Mouse (Mus musculus): ENCODE measurements around the gene Arfip1. TPM values are rescaled to one million over a fixed set of nuclear protein-coding genes. Genes with fewer than 3 reads are reported as not detected.
"Not testable (repeated sequence)": the region's sequence is repeated elsewhere in the genome, so short reads cannot be mapped to it uniquely, and the experiment has no call there.

Gene Arfip1
- polyA plus RNA-seq, 1 experiment from 2014 or later = 22.5 TPM

GRCm38 (mm10) chr3:84568540-84568939 is 13.9 kb downstream of the Arfip1 start:
- H3K27ac ChIP-seq (replicated peaks) = no peak overlapping the region
- H3K4me3 ChIP-seq = no peak overlapping the region
- H3K27me3 ChIP-seq = no peaks in the 10 kb centered on the region
- WGBS = 92% methylated on average over 6 of the region's 6 CpGs
- H3K4me1 ChIP-seq (replicated peaks) = no peaks in the 10 kb centered on the region
- no peak overlapping the region for H3K9ac ChIP-seq
- no peaks in the 10 kb centered on the region for H3K9me3 ChIP-seq
- ATAC-seq (ENCODE audit: low FRiP score, low read depth) = no peak
- H3K4me2 ChIP-seq = no peak overlapping the region
- H3K36me3 ChIP-seq = no peaks in the 10 kb centered on the region

GRCm38 (mm10) chr3:84563415-84563814 is 19.0 kb downstream of the Arfip1 start:
- H3K27ac ChIP-seq (replicated peaks) = no peak overlapping the region
- H3K4me1 ChIP-seq (replicated peaks) = no peaks in the 10 kb centered on the region
- 93% methylated on average over 4 of the region's 4 CpGs for WGBS
- H3K27me3 ChIP-seq = no peaks in the 10 kb centered on the region
- H3K4me2 ChIP-seq = no peak overlapping the region
- no peak overlapping the region for H3K9ac ChIP-seq
- H3K36me3 ChIP-seq = no peaks in the 10 kb centered on the region
- H3K4me3 ChIP-seq = no peak overlapping the region
- H3K9me3 ChIP-seq = no peaks in the 10 kb centered on the region
- no peak for ATAC-seq (ENCODE audit: low FRiP score, low read depth)

- not testable (repeated sequence) for H3K4me1 ChIP-seq (replicated peaks); H3K27ac ChIP-seq (replicated peaks); H3K36me3 ChIP-seq; H3K4me3 ChIP-seq; H3K9ac ChIP-seq; H3K9me3 ChIP-seq; H3K27me3 ChIP-seq; H3K4me2 ChIP-seq; ATAC-seq (ENCODE audit: low FRiP score, low read depth)
- 100% methylated on average over 2 of the region's 2 CpGs for WGBS
Measured at GRCm38 (mm10) chr3:84562911-84563310, 19.5 kb downstream of the Arfip1 start.

- 93% methylated on average over 3 of the region's 3 CpGs for WGBS
- H3K4me1 ChIP-seq (replicated peaks) = no peaks in the 10 kb centered on the region
- no peak overlapping the region for H3K4me2 ChIP-seq
- no peaks in the 10 kb centered on the region for H3K36me3 ChIP-seq
- no peak overlapping the region for H3K4me3 ChIP-seq
- no peaks in the 10 kb centered on the region for H3K9me3 ChIP-seq
- H3K27me3 ChIP-seq = no peaks in the 10 kb centered on the region
- no peak for ATAC-seq (ENCODE audit: low FRiP score, low read depth)
- no peak overlapping the region for H3K9ac ChIP-seq
- no peak overlapping the region for H3K27ac ChIP-seq (replicated peaks)
Measured at GRCm38 (mm10) chr3:84558301-84558700, 24.1 kb downstream of the Arfip1 start.

- H3K4me2 ChIP-seq = no peak overlapping the region
- no peak overlapping the region for H3K9ac ChIP-seq
- H3K4me3 ChIP-seq = no peak overlapping the region
- H3K36me3 ChIP-seq = no peaks in the 10 kb centered on the region
- no peaks in the 10 kb centered on the region for H3K27me3 ChIP-seq
- no peaks in the 10 kb centered on the region for H3K9me3 ChIP-seq
- ATAC-seq (ENCODE audit: low FRiP score, low read depth) = no peak
- WGBS = 89% methylated on average over 3 of the region's 3 CpGs
- no peaks in the 10 kb centered on the region for H3K4me1 ChIP-seq (replicated peaks)
- no peak overlapping the region for H3K27ac ChIP-seq (replicated peaks)
Measured at GRCm38 (mm10) chr3:84555780-84556179, 26.6 kb downstream of the Arfip1 start.

- Histone ChIP-seq H3K4me3 (no peak overlapping the region), H3K4me1 (replicated peaks) (no peaks in the 10 kb centered on the region), H3K27me3 (no peaks in the 10 kb centered on the region), H3K9me3 (no peaks in the 10 kb centered on the region), H3K27ac (replicated peaks) (no peak overlapping the region), H3K36me3 (no peaks in the 10 kb centered on the region), H3K4me2 (no peak overlapping the region), H3K9ac (no peak overlapping the region)
- no peak for ATAC-seq (ENCODE audit: low FRiP score, low read depth)
- 81% methylated on average over 8 of the region's 8 CpGs for WGBS
Measured at GRCm38 (mm10) chr3:84547177-84547576, 35.2 kb downstream of the Arfip1 start.

- H3K4me2 ChIP-seq; H3K36me3 ChIP-seq; H3K9me3 ChIP-seq; H3K27ac ChIP-seq (replicated peaks); ATAC-seq (ENCODE audit: low FRiP score, low read depth); H3K4me3 ChIP-seq; H3K4me1 ChIP-seq (replicated peaks); H3K27me3 ChIP-seq; H3K9ac ChIP-seq: not testable (repeated sequence)
- 20% methylated on average over 3 of the region's 3 CpGs for WGBS
Measured at GRCm38 (mm10) chr3:84542450-84542849, 40.0 kb downstream of the Arfip1 start.

GRCm38 (mm10) chr3:84541881-84542280 is 40.5 kb downstream of the Arfip1 start:
- Histone ChIP-seq H3K27ac (replicated peaks) (no peak overlapping the region), H3K9ac (no peak overlapping the region), H3K4me3 (no peak overlapping the region), H3K27me3 (no peaks in the 10 kb centered on the region), H3K9me3 (no peaks in the 10 kb centered on the region), H3K36me3 (no peaks in the 10 kb centered on the region), H3K4me1 (replicated peaks) (no peaks in the 10 kb centered on the region), H3K4me2 (no peak overlapping the region)
- no peak for ATAC-seq (ENCODE audit: low FRiP score, low read depth)
- 92% methylated on average over 1 of the region's 1 CpGs for WGBS

GRCm38 (mm10) chr3:84540640-84541039 is 41.8 kb downstream of the Arfip1 start:
- no peak overlapping the region for H3K4me3 ChIP-seq
- no peaks in the 10 kb centered on the region for H3K27me3 ChIP-seq
- H3K4me1 ChIP-seq (replicated peaks) = no peaks in the 10 kb centered on the region
- H3K27ac ChIP-seq (replicated peaks) = no peak overlapping the region
- no peak overlapping the region for H3K4me2 ChIP-seq
- H3K9me3 ChIP-seq = no peaks in the 10 kb centered on the region
- H3K36me3 ChIP-seq = no peaks in the 10 kb centered on the region
- no peak for ATAC-seq (ENCODE audit: low FRiP score, low read depth)
- H3K9ac ChIP-seq = no peak overlapping the region

- Histone ChIP-seq H3K27ac (replicated peaks) (no peak overlapping the region), H3K4me1 (replicated peaks) (no peaks in the 10 kb centered on the region), H3K36me3 (no peaks in the 10 kb centered on the region), H3K4me2 (no peak overlapping the region), H3K9ac (no peak overlapping the region), H3K27me3 (no peaks in the 10 kb centered on the region), H3K4me3 (no peak overlapping the region), H3K9me3 (no peaks in the 10 kb centered on the region)
- ATAC-seq (ENCODE audit: low FRiP score, low read depth) = no peak
- WGBS = 77% methylated on average over 6 of the region's 6 CpGs
Measured at GRCm38 (mm10) chr3:84536987-84537386, 45.4 kb downstream of the Arfip1 start.

- no peaks in the 10 kb centered on the region for H3K27me3 ChIP-seq
- no peaks in the 10 kb centered on the region for H3K36me3 ChIP-seq
- H3K4me1 ChIP-seq (replicated peaks) = no peaks in the 10 kb centered on the region
- 70% methylated on average over 5 of the region's 5 CpGs for WGBS
- no peak overlapping the region for H3K4me2 ChIP-seq
- no peak overlapping the region for H3K4me3 ChIP-seq
- ATAC-seq (ENCODE audit: low FRiP score, low read depth) = no peak
- no peak overlapping the region for H3K27ac ChIP-seq (replicated peaks)
- no peak overlapping the region for H3K9ac ChIP-seq
- H3K9me3 ChIP-seq = no peaks in the 10 kb centered on the region
Measured at GRCm38 (mm10) chr3:84533227-84533626, 49.2 kb downstream of the Arfip1 start.

GRCm38 (mm10) chr3:84529021-84529420 is 53.4 kb downstream of the Arfip1 start:
- H3K9ac ChIP-seq = no peak overlapping the region
- H3K4me1 ChIP-seq (replicated peaks) = 0 out of 2 replicates have a peak, but pooled peaks cover 4% of the 10 kb centered on the region
- H3K27me3 ChIP-seq = no peaks in the 10 kb centered on the region
- no peak overlapping the region for H3K4me3 ChIP-seq
- H3K36me3 ChIP-seq = no peaks in the 10 kb centered on the region
- H3K9me3 ChIP-seq = no peaks in the 10 kb centered on the region
- no peak for ATAC-seq (ENCODE audit: low FRiP score, low read depth)
- 82% methylated on average over 2 of the region's 2 CpGs for WGBS
- H3K27ac ChIP-seq (replicated peaks) = no peak overlapping the region
- H3K4me2 ChIP-seq = no peak overlapping the region

- WGBS = 67% methylated on average over 1 of the region's 1 CpGs
- H3K27me3 ChIP-seq = no peaks in the 10 kb centered on the region
- H3K4me2 ChIP-seq = no peak overlapping the region
- H3K9ac ChIP-seq = no peak overlapping the region
- no peaks in the 10 kb centered on the region for H3K9me3 ChIP-seq
- H3K36me3 ChIP-seq = no peaks in the 10 kb centered on the region
- 0 out of 2 replicates have a peak, but pooled peaks cover 4% of the 10 kb centered on the region for H3K4me1 ChIP-seq (replicated peaks)
- 0 out of 2 replicates have a peak overlapping the region, but pooled peaks have one; percentile 3 for H3K27ac ChIP-seq (replicated peaks)
- ATAC-seq (ENCODE audit: low FRiP score, low read depth) = no peak
- H3K4me3 ChIP-seq = no peak overlapping the region
Measured at GRCm38 (mm10) chr3:84524952-84525351, 57.5 kb downstream of the Arfip1 start.
